Mouse (Mus musculus) heart, adult 2 months (tissue): ENCODE measurements around the gene Rapgef1. TPM values are rescaled to one million over a fixed set of nuclear protein-coding genes. Genes with fewer than 3 reads are reported as not detected.

Source experiments
- DNase-seq, 2 experiments: peaks; one replicate each; pipeline ENCODE4 v3.0.0; 2021
- H3K27ac ChIP-seq: fragments of 200-600 bp; 2 replicates; pipeline ENCODE4 v1.8.1; 2022
- H3K27me3 ChIP-seq: fragments of 200-500 bp; 2 replicates; pipeline ENCODE4 v1.6.1; 2012; ENCODE audit warnings: mild to moderate bottlenecking, low read length, inconsistent platforms, mixed read lengths; ENCODE audit not compliant: control insufficient read depth, insufficient read depth
- H3K36me3 ChIP-seq: fragments of 200-500 bp; 2 replicates; pipeline ENCODE4 v1.6.1; 2012; ENCODE audit warnings: low read length, inconsistent platforms; ENCODE audit not compliant: control insufficient read depth, insufficient read depth
- H3K4me1 ChIP-seq: fragments of 200-500 bp; 2 replicates; pipeline ENCODE4 v1.6.1; 2011; ENCODE audit warnings: low read length; ENCODE audit not compliant: control insufficient read depth, insufficient read depth
- H3K4me3 ChIP-seq: fragments of 200-600 bp; 2 replicates; pipeline ENCODE4 v1.8.1; 2022
- H3K79me2 ChIP-seq: fragments of 200-500 bp; replicated peaks from 2 replicates; pipeline ENCODE4 v1.6.1; 2012; ENCODE audit warnings: mild to moderate bottlenecking, inconsistent platforms, low read length, moderate library complexity, mixed read lengths; ENCODE audit not compliant: control insufficient read depth, insufficient read depth
- H3K9ac ChIP-seq: fragments of 200-500 bp; 2 replicates; pipeline ENCODE4 v1.6.1; 2012; ENCODE audit warnings: low read depth, mild to moderate bottlenecking, control low read depth, inconsistent platforms, low read length, mixed read lengths
- CTCF ChIP-seq: fragments of 200-600 bp; IDR thresholded peaks from 2 replicates; pipeline ENCODE4 v1.8.1; 2022; ENCODE audit warnings: antibody characterized with exemption, mild to moderate bottlenecking, moderate library complexity
- EP300 ChIP-seq: fragments of 200-500 bp; IDR thresholded peaks from 2 replicates; pipeline ENCODE4 v1.6.1; 2011; ENCODE audit warnings: low read depth, low read length, control low read depth; ENCODE audit not compliant: insufficient read depth
- POLR2A ChIP-seq: fragments of 200-500 bp; IDR thresholded peaks from 2 replicates; pipeline ENCODE4 v1.6.1; 2011; ENCODE audit warnings: mild to moderate bottlenecking, low read depth, low read length, control low read depth; ENCODE audit not compliant: insufficient read depth
- WGBS: fragments of 180-500 bp; shearing (Covaris S2); methylation state at CpG from one replicate; pipeline ENCODE4 v1.1.7; 2018; 5-methylcytosine and 5-hydroxymethylcytosine counted together
- intact Hi-C: fragments of 180-260 bp; cut with DNase I; formaldehyde crosslinking; loops from one replicate; pipeline ENCODE4 v1.15.1; 2025
- polyA plus RNA-seq: library from polyadenylated mRNA; depleted of rRNA; stranded (reverse); fragments of >200 nt; gene quantifications from 2 replicates; pipeline ENCODE4 v1.2.3, GENCODE M21; 2012
- total RNA-seq, 2 experiments: library from RNA; stranded (reverse); gene quantifications; 2 replicates each; pipeline ENCODE4 v1.2.3; 2021

The Rapgef1 gene
- total and polyA plus RNA-seq, 3 experiments = 65.0 to 116 (median 96.7) TPM

DNA sequence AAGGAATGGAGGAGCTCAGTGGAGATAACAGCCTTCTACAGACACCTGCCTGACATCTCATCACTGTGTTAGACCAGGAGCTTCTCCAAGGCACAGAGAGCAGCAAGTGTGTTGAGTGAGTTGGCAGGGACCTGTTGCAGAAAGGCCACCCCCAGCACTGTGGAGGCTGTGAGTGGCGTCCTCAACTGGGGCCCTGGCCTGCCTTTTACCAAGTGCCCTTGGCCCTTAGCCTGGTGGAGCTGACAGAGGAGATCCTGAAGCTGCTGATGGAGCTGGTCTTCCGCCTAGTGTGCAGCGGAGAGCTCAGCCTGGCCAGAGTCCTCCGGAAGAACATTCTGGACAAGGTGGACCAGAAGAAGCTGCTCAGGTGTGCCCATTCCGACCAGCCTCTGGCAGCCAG, 113.8 kb downstream of the Rapgef1 start:
- WGBS = 84% methylated on average over 5 of the region's 5 CpGs

DNA sequence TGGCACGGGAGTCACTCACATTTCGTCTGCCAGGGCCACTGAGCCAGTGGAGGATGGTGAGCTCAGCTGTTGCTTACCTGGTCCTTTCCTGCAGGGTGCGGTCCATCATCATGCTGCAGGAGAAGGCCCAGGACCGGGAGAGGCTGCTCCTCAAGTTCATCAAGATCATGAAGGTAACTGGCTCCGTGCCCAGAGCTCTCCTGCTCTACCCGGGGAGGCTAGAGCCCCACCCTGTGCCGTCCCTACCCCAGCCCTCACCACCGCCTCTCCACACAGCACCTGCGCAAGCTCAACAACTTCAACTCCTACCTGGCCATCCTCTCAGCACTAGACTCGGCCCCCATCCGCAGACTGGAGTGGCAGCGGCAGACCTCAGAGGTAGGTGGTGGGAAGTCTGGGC, 116.2 kb downstream of the Rapgef1 start:
- Histone ChIP-seq H3K4me3 (no peak overlapping the region), H3K27me3 (no peaks in the 10 kb centered on the region), H3K9ac (no peak overlapping the region), H3K4me1 (no peaks in the 10 kb centered on the region), H3K27ac (no peak overlapping the region), H3K36me3 (no peaks in the 10 kb centered on the region), H3K79me2 (no peaks in the 10 kb centered on the region)
- WGBS = 84% methylated on average over 12 of the region's 12 CpGs
- no peak for TF ChIP-seq POLR2A
- intact Hi-C loops = no loop called here
- no peak for DNase-seq

More for the DNA sequence above, 113.8 kb downstream of the Rapgef1 start:
- TF ChIP-seq POLR2A = no peak
- TF ChIP-seq CTCF = no peak
- TF ChIP-seq EP300 = no peak
- Histone ChIP-seq H3K27ac (no peak overlapping the region), H3K36me3 (no peaks in the 10 kb centered on the region), H3K9ac (no peak overlapping the region), H3K4me3 (no peak overlapping the region), H3K79me2 (no peaks in the 10 kb centered on the region), H3K4me1 (no peaks in the 10 kb centered on the region), H3K27me3 (no peaks in the 10 kb centered on the region)
- DNase-seq = no peak
- intact Hi-C loops = loop anchor here (5.0 kb wide), 1 partner anchor 116 kb away; the partner anchor contains the start of gene Rapgef1

DNA sequence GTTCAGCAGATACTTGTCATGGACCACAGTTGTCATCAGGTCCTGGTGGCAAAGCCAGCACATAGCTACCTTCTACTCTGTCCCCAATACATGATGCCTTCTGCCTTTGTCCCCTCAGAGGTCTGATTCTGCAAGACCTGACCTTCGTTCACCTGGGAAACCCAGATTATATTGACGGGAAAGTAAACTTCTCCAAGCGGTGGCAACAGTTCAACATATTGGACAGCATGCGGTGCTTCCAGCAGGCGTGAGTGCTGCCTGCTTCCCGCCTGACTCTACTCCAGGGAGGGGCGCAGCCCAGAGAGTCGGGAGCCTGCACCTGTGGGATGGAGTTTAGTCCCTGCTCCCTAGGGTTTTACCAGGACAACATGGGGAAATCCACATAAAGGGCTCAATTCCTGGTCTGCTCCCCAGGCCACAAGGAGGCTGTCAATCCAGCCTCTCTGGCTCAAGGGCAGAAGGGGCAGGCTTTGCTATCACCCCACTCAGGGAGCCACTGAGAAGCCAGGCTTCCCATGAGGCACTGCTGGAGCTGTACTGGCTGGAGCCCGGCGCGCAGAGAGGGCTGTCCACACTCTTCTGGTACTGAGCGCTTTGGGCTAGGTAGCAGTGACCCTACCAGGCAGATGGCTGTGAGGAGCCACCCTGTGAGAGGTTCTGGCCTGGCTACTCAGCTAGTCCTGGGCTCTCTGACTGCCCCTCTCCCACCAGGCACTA, 117.8 kb downstream of the Rapgef1 start:
- Histone ChIP-seq H3K9ac (no peak overlapping the region), H3K4me3 (no peak overlapping the region), H3K36me3 (no peaks in the 10 kb centered on the region), H3K79me2 (no peaks in the 10 kb centered on the region), H3K27me3 (no peaks in the 10 kb centered on the region), H3K27ac (peak overlapping the region; percentile 26; the same call in 1 of the 2 replicates), H3K4me1 (no peaks in the 10 kb centered on the region)
- intact Hi-C loops = no loop called here
- DNase-seq = peak in 1 of 2 experiments; percentile 38
- TF ChIP-seq POLR2A (no peak), EP300 (no peak), CTCF (no peak)
- 60% methylated on average over 12 of the region's 12 CpGs for WGBS

DNA sequence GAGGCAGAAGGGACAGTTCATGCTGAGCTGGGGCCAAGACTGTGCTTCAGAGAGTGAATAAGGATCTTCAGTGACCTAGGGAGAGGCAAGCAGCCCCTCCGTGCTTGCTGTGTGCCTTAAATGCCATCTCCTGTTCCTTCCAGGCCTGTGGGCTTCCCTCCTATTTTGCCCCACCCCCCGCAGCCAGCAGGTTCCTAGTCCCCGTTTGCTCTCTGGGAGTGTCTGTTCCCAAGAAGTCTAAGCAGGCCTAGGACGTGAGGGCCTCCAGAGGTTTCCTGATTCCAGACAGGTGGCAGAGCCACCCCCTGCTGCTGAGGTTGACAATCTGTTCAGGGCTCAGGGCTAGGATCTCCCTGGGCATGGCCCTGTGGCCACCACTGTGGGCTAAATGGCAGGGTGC, 119.3 kb downstream of the Rapgef1 start:
- H3K27ac ChIP-seq = no peak overlapping the region
- intact Hi-C loops = no loop called here
- no peaks in the 10 kb centered on the region for H3K79me2 ChIP-seq
- H3K36me3 ChIP-seq = no peaks in the 10 kb centered on the region
- no peaks in the 10 kb centered on the region for H3K4me1 ChIP-seq
- no peaks in the 10 kb centered on the region for H3K27me3 ChIP-seq
- H3K9ac ChIP-seq = no peak overlapping the region
- no peak for DNase-seq
- no peak overlapping the region for H3K4me3 ChIP-seq
- no peak for TF ChIP-seq CTCF
- no peak for TF ChIP-seq POLR2A
- TF ChIP-seq EP300 = no peak
- WGBS = 64% methylated on average over 4 of the region's 4 CpGs

DNA sequence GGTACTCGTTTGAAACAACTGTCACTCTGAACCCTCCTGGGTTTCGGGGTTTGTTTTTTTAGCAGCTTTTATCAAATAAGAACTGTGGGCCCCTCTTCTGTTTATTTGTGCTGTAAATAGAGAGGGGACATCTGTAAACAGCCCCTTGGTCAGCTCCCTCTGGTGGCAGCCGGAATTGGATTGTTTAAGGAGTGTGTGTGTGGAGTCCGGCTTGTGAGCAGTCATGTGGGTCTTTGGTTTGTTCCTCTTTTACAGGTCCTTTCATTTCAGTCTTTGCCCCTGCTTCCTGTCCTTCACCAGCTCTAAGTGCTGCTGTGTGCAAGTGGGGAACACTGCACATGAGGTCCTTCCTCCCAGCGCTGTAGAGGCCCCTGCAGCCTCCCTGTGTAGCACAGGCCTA, 119.8 kb downstream of the Rapgef1 start:
- Histone ChIP-seq H3K79me2 (no peaks in the 10 kb centered on the region), H3K4me1 (no peaks in the 10 kb centered on the region), H3K27ac (no peak overlapping the region), H3K36me3 (no peaks in the 10 kb centered on the region), H3K4me3 (no peak overlapping the region), H3K27me3 (no peaks in the 10 kb centered on the region), H3K9ac (no peak overlapping the region)
- intact Hi-C loops = no loop called here
- 71% methylated on average over 5 of the region's 5 CpGs for WGBS
- no peak for TF ChIP-seq POLR2A
- TF ChIP-seq CTCF = peak; percentile 24
- TF ChIP-seq EP300 = no peak
- DNase-seq = peak in 1 of 2 experiments; percentile 46

DNA sequence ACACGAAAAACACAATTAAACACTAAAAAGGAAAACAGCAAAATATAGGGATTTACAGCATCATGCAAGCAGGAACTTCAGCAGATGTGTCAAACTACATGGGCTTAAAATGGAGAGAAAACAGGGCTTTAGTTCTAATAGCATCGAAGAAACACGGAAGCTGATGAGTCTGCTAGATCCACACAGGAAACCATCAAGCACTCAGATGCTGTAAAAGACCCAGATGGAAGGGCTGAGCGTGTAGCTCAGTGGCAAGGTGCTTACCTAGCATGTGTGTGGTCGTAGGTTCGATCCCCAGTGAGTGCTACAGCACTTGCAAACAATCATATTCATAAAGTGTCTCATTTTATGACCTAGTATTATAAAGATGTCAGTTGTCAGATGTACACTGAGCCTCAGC, 121.7 kb downstream of the Rapgef1 start:
- H3K27ac ChIP-seq = no peak overlapping the region
- 93% methylated on average over 6 of the region's 6 CpGs for WGBS
- TF ChIP-seq POLR2A (no peak), EP300 (no peak), CTCF (no peak)
- no peaks in the 10 kb centered on the region for H3K79me2 ChIP-seq
- no peak overlapping the region for H3K4me3 ChIP-seq
- no peaks in the 10 kb centered on the region for H3K27me3 ChIP-seq
- no peaks in the 10 kb centered on the region for H3K36me3 ChIP-seq
- H3K4me1 ChIP-seq = no peaks in the 10 kb centered on the region
- intact Hi-C loops = no loop called here
- no peak overlapping the region for H3K9ac ChIP-seq
- no peak for DNase-seq
